Mouse (Mus musculus) kidney, postnatal 0 days (tissue): ENCODE measurements at regions not wholly inside any gene's neighbourhood (a gene's known extent, or its start where the extent isn't known, plus 50 kb on each side); places are given as distances from the start of the nearest gene placed in this dataset.

ENCODE experiments used
- ATAC-seq: fragments of 200-750 bp; cut with Nextera tagmentation; replicated peaks from 2 replicates; pipeline ENCODE4 v1.8.0; 2017; ENCODE audit warnings: low read depth, moderate number of reproducible peaks, moderate TSS enrichment, moderate library complexity; ENCODE audit not compliant: low FRiP score
- DNase-seq: peaks from one replicate; pipeline ENCODE4 v3.0.0-alpha.2; 2016; ENCODE audit warnings: low spot score
- H3K27ac ChIP-seq: fragments of 300-500 bp; sonication (generic); 2 replicates; pipeline ENCODE4 v1.5.1; 2014; ENCODE audit warnings: mild to moderate bottlenecking
- H3K27me3 ChIP-seq: fragments of 300-500 bp; sonication (generic); 2 replicates; pipeline ENCODE4 v1.6.1; 2014; ENCODE audit warnings: low read length, mixed read lengths; ENCODE audit not compliant: insufficient read depth
- H3K36me3 ChIP-seq: fragments of 300-500 bp; sonication (generic); 2 replicates; pipeline ENCODE4 v1.6.1; 2014; ENCODE audit warnings: low read length, mixed read lengths; ENCODE audit not compliant: insufficient read depth
- H3K4me1 ChIP-seq: fragments of 300-500 bp; sonication (generic); replicated peaks from 2 replicates; pipeline ENCODE4 v1.6.1; 2014; ENCODE audit warnings: antibody characterized with exemption, low read length, mixed read lengths; ENCODE audit not compliant: insufficient read depth
- H3K4me2 ChIP-seq: fragments of 300-500 bp; sonication (generic); 2 replicates; pipeline ENCODE4 v1.6.1; 2014; ENCODE audit warnings: mild to moderate bottlenecking, low read length, moderate library complexity, mixed read lengths
- H3K4me3 ChIP-seq: fragments of 300-500 bp; sonication (generic); replicated peaks from 2 replicates; pipeline ENCODE4 v1.5.1; 2014; ENCODE audit warnings: low read depth, low read length
- H3K9ac ChIP-seq: fragments of 300-500 bp; sonication (generic); 2 replicates; pipeline ENCODE4 v1.6.1; 2014; ENCODE audit warnings: low read depth, low read length
- H3K9me3 ChIP-seq: fragments of 300-500 bp; sonication (generic); replicated peaks from 2 replicates; pipeline ENCODE4 v1.6.1; 2016; ENCODE audit warnings: low read length, inconsistent platforms, mixed read lengths
- CTCF ChIP-seq: IDR thresholded peaks from 2 replicates; pipeline ENCODE4 v1.5.1; 2016; ENCODE audit warnings: antibody characterized with exemption, low read depth, mild to moderate bottlenecking, moderate library complexity
- WGBS: fragments of 180-500 bp; shearing (Covaris S2); extraction: QIAGEN DNeasy Blood & Tissue Kit; methylation state at CpG from one replicate; pipeline ENCODE4 v1.1.7; 2014; 5-methylcytosine and 5-hydroxymethylcytosine counted together

- DNase-seq (no peak), ATAC-seq (no peak)
- Histone ChIP-seq H3K4me1 (no peaks in the 10 kb centered on the region), H3K4me3 (no peak overlapping the region), H3K36me3 (no peaks in the 10 kb centered on the region), H3K9me3 (no peaks in the 10 kb centered on the region), H3K9ac (no peak overlapping the region), H3K4me2 (no peak overlapping the region), H3K27ac (no peak overlapping the region), H3K27me3 (no peaks in the 10 kb centered on the region)
- 74% methylated on average over 3 of the region's 3 CpGs for WGBS
- TF ChIP-seq CTCF = no peak
Measured at GRCm38 (mm10) chr3:40002838-40003237, 528.2 kb upstream of the Intu start.

DNA sequence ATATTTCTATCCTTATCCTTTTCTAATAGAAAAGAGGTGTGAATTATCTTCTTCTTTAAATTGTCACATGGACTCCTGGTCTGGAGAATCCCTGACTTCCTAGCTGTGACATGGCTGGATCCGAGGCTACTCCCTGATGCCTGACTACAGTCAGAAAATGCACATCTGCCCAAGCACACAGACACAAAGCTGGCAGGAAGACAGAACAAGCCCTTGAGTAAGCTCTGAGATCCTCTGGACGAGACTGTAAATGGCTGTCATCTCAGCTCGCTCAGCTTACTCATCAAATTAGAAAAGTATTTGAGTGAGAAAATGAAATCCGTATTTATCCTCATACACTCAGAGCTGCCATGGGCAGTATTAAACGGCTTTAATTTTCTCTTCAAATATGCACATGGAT, 521.0 kb upstream of the Intu start:
- Histone ChIP-seq H3K9ac (no peak overlapping the region), H3K27ac (no peak overlapping the region), H3K4me1 (no peaks in the 10 kb centered on the region), H3K4me2 (no peak overlapping the region), H3K27me3 (no peaks in the 10 kb centered on the region), H3K36me3 (no peaks in the 10 kb centered on the region), H3K9me3 (no peaks in the 10 kb centered on the region), H3K4me3 (no peak overlapping the region)
- 79% methylated on average over 5 of the region's 5 CpGs for WGBS
- no peak for ATAC-seq
- no peak for DNase-seq
- TF ChIP-seq CTCF = no peak

- H3K27me3 ChIP-seq = no peaks in the 10 kb centered on the region
- no peaks in the 10 kb centered on the region for H3K9me3 ChIP-seq
- no peak for TF ChIP-seq CTCF
- H3K4me1 ChIP-seq = no peaks in the 10 kb centered on the region
- WGBS = 27% methylated on average over 2 of the region's 2 CpGs
- ATAC-seq (no peak), DNase-seq (no peak)
- no peak overlapping the region for H3K27ac ChIP-seq
- no peak overlapping the region for H3K9ac ChIP-seq
- H3K36me3 ChIP-seq = no peaks in the 10 kb centered on the region
- no peak overlapping the region for H3K4me2 ChIP-seq
- H3K4me3 ChIP-seq = no peak overlapping the region
Measured at GRCm38 (mm10) chr3:40021682-40022081, 509.4 kb upstream of the Intu start.

- no peak for TF ChIP-seq CTCF
- Histone ChIP-seq H3K9ac (no peak overlapping the region), H3K36me3 (no peaks in the 10 kb centered on the region), H3K4me3 (no peak overlapping the region), H3K4me2 (no peak overlapping the region), H3K27ac (no peak overlapping the region), H3K4me1 (no peaks in the 10 kb centered on the region), H3K9me3 (no peaks in the 10 kb centered on the region), H3K27me3 (no peaks in the 10 kb centered on the region)
- DNase-seq (no peak), ATAC-seq (no peak)
Measured at GRCm38 (mm10) chr3:40027713-40028112, 503.4 kb upstream of the Intu start.

DNA sequence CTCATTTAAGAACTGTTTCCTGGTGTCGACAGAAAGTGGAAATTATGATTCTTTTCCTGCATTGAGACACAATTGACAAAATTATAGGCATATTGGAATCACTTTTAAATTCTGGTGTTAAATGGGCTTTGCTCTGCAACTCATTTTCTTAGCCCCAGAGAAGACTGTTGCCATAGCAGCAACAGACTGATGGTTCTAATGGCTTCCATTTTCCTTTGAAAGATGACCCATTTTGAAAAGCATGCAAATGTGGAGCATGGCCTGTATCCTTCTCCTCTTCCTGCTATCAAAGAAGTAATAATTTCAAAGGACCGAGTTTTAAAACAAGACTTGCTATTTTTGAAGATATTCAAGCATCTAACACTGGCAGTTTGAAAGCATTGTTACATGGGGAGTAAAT, 494.9 kb upstream of the Intu start:
- no peaks in the 10 kb centered on the region for H3K9me3 ChIP-seq
- H3K27ac ChIP-seq = no peak overlapping the region
- H3K9ac ChIP-seq = no peak overlapping the region
- 79% methylated on average over 2 of the region's 2 CpGs for WGBS
- H3K27me3 ChIP-seq = no peaks in the 10 kb centered on the region
- no peak for DNase-seq
- no peak for ATAC-seq
- no peak for TF ChIP-seq CTCF
- H3K4me2 ChIP-seq = no peak overlapping the region
- H3K4me1 ChIP-seq = no peaks in the 10 kb centered on the region
- H3K36me3 ChIP-seq = no peaks in the 10 kb centered on the region
- H3K4me3 ChIP-seq = no peak overlapping the region

GRCm38 (mm10) chr3:40049721-40050120, 481.4 kb upstream of the Intu start:
- Histone ChIP-seq H3K27ac (no peak overlapping the region), H3K4me1 (no peaks in the 10 kb centered on the region), H3K9ac (no peak overlapping the region), H3K4me2 (no peak overlapping the region), H3K4me3 (no peak overlapping the region), H3K36me3 (no peaks in the 10 kb centered on the region), H3K27me3 (no peaks in the 10 kb centered on the region), H3K9me3 (no peaks in the 10 kb centered on the region)
- WGBS = 69% methylated on average over 4 of the region's 4 CpGs
- ATAC-seq = no peak
- peak; percentile 76 for DNase-seq
- no peak for TF ChIP-seq CTCF

DNA sequence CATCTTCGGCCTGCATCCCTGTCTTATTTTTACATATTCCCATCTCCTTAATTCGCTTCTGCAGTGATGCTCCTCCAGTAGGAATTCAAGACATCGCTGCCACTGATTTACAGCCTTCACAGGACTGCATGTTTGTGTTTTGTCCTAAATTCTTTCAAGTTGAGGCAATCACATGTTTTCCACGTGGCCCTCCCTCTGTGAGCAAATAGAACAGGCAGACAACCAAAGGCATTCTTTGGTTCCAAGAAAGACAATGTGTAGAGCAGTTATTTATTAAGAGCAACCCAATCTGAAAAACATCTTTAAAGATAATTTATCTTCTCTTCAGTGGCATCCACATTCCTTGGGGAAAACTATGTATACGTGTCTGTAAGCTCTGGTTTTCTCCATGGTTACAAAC, 472.8 kb upstream of the Intu start:
- no peak for TF ChIP-seq CTCF
- peak; percentile 62 for DNase-seq
- Histone ChIP-seq H3K27me3 (no peaks in the 10 kb centered on the region), H3K4me2 (no peak overlapping the region), H3K4me1 (no peaks in the 10 kb centered on the region), H3K9ac (no peak overlapping the region), H3K27ac (no peak overlapping the region), H3K4me3 (no peak overlapping the region), H3K9me3 (no peaks in the 10 kb centered on the region), H3K36me3 (no peaks in the 10 kb centered on the region)
- ATAC-seq = no peak
- WGBS = 59% methylated on average over 5 of the region's 5 CpGs
